Mouse (Mus musculus): ENCODE results near the gene Rnf151. TPM values are rescaled to one million over a fixed set of nuclear protein-coding genes. Genes with fewer than 3 reads are reported as not detected.

The Rnf151 gene
- 2.3 and 3.4 TPM in 2 replicates for polyA plus RNA-seq (2012; rRNA removed)

DNA sequence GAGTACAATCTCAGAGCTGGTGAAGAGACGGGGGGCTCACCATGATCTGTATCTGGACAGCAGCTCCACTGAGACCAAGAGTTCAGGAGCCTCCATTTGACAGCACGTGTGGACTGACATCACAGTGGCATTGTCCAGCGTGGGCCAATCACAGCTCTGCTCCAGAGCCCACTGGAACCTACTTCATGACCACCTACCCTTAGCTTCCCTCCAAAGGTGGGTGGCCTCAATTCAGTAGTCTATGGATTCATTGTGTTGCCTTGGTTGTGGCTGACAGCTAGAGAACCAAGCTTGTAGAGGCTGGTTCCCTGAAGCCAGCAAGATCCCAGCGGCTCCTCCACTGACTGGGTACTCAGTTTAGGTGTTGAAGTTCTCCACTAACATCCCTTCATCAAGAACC, at the start of gene Rnf151, which contains the start of gene Rps2:
Rnf151 (minus strand) TSS at position 121 of the 400 bp plus-strand sequence.
Rps2 (plus strand) TSS at position 174 of the 400 bp plus-strand sequence.
- DNase-seq (ENCODE audit: low read depth), result no peak

DNA sequence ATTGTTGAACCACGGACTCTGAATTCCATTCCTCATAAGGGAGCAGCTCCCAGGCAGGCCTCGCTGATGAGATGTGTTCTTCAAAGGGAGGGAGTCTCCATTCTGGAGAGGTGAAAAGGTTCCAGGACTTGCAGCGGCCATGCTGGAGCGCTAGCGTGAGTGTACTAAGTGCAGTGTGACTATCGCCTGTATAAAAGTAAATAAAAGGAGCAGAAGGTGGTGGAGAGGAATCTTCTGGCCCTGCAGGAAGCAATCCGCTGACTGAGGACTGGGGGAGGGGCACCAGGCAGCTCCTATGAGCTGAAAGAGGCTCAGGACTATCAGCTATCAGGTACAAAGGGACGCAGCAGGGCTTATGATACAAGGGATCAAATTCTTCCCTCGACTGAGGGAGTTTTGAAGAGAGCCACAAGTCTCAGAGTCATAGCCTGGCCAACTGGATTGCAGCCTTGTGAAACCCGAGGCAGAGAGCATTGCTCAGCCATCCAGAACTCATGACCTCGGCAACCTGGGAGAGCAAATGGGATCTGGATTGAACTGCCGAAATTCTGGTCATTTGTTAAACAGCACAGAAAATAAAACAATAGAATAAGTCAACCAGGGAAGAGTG, 48.5 kb upstream of the Rnf151 start:
- no peak for DNase-seq (ENCODE audit: low read depth)

DNA sequence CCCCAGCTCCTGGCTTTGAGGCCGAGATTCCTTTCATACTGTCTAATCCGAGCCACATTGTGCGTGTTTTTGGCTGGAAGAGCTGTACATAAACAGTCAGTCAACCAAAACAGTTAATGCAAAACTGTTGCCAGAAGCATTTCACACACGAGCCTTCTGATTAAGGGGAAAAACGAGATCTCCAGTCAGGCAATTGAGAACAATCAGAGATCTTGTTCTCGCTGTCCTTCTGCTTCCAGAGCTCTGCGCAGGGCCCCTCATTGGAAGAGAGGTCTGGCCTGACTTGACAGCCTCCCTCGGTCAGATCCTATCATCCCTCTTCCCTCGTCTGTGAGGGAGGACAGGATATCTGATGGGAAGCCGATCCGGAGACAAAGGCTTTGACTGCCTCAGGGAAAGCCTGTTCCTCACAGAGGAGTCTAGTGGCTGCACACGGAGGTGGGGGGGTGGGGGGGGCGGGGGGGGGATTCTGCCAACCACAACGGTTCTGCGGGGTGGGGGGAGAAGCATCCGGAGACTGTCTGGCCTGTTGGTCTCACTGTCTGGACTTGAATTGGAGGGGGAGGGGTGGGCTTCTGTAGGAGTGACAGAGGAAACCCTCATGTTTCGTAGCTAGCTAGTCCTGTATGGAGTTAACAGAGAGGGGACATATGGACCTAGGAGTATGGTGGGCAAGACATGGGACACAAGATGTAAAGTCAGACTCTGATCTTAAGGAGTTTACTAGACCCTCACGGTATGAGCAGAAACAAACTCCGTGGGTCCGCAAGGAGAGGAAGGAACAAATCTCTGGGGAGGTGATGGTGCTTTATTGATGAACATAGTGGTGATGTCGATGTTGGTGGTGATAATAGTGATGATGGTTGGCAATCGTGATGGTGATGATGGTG, 47.4 kb upstream of the Rnf151 start:
- DNase-seq (ENCODE audit: low read depth), result no peak

DNA sequence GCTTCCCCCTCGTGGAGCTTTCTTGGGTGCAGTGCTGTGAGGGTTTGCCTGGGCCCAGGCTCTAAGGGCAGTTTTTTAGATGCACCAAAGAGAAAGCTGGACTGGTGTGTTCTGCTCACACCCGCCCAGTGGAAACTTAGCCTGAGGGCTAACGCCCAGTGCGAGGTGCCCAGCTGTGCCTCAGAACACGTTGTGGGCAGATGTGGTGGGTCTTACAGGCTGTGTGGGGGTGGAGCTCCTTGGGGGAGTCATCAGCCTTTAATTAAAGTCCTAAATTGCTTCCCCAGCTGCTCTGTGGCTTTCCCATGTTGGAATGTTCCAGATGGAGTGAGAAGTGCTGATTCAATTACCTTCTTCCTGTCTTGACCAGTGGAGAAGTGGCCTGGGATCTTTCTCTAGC, 43.3 kb upstream of the Rnf151 start:
- DNase-seq (ENCODE audit: low read depth), result no peak

DNA sequence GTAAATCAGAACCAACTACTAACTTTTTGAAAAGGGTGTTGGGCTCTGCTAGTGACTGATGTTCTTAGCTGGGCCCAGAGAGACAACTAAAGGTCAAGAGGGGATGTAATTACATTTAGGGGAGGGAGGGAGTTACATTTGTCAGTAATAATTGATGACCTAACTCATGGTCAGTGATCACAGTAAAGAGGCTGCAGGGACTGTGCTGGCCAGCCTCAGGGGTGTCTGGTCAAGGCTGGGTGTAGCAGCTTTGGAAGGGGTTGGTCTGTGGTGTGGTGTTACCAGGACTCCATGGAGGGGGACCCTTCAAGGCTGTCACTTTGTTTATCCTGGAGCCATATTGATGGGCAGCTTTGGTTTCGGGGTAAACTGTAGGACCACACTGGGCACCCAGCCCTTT, 39.5 kb upstream of the Rnf151 start:
- no peak for DNase-seq (ENCODE audit: low read depth)

DNA sequence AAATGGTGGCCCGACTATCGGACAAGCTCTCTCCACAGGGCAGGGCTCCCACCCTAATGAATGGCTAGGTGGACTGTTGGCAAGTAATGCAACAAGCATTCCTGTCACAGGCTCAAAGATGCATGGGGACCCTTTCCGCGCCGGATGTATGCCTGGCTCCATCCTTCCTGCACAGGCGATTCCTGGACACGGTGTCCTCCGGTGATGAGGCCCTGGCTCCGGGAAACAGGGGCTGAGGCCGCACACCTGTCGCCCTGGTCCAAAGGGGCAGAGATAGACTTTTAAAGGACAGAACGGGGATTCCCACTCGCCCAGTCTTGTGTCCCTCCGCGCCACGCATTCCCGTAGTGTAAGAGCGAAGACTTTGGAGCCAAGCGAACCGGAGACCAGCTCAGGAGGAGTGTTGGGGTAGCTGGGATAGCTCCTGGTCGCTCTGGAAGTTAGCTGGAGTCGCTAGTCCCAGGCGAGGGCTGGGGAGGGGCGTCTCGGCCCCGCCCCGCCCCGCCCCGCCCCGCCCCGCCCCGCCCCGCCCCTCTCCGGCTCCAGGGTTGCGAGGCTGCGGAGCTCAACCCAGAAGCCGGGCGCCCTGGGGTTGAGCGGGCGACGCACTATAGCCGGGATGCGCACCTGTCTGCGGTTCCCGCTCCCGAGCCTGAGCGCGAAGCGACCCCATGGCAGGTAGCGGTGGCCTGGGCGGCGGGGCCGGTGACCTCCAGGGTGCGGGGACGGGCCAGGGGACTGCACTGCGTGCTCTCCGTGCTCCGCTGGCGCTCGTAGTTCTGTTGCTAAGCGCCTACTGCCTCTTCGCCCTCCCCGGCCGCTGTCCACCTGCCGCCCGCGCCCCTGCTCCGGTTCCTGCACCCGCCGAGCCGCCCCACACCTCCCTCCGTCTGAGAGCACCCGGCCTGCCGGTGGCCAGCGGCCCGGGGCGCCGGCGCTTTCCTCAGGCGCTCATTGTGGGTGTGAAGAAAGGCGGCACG, 34.8 kb upstream of the Rnf151 start, which contains the start of gene Hs3st6:
Hs3st6 (plus strand) TSS at position 574 of the 980 bp plus-strand sequence.
- no peak for DNase-seq (ENCODE audit: low read depth)

DNA sequence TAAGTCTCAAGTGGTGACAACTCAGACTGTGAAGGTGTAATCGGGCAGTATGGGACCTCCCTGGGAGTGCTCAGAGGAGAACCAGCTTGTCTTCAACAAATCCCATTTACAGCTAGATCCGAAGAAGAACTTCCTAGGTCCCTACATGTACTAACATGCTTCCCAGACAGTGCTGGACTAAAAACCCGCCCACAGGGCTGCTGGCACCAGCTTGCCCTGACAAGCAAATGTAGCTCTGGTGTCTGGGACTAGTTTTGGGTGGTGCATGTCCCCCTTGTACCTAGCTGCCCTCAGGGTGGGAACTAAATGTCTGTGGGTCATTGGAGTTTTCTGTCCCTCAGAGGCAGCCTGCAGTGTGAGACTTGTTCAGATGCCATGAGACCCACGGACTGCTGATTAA, 33.7 kb upstream of the Rnf151 start:
- DNase-seq (ENCODE audit: low read depth), result no peak

DNA sequence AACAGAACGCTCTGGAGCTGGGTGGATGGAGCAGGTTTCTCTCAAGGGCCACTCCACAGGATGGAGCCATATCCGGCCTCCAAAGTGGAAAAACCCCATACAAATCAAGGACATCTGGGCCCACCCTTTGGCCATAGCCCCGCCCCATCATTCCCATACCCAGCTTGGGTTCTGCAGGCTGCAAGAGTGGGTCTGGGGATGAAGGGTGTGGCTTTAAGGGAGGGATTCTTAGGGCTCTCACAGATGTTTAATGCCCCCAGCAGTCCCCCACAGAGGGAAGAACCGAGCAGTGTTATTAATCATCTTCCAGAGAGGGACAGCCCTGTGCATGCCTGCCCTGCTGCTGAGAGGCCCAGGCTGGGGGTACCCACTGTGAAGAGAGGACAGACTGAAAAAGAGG, 29.1 kb upstream of the Rnf151 start:
- DNase-seq (ENCODE audit: low read depth), result no peak

DNA sequence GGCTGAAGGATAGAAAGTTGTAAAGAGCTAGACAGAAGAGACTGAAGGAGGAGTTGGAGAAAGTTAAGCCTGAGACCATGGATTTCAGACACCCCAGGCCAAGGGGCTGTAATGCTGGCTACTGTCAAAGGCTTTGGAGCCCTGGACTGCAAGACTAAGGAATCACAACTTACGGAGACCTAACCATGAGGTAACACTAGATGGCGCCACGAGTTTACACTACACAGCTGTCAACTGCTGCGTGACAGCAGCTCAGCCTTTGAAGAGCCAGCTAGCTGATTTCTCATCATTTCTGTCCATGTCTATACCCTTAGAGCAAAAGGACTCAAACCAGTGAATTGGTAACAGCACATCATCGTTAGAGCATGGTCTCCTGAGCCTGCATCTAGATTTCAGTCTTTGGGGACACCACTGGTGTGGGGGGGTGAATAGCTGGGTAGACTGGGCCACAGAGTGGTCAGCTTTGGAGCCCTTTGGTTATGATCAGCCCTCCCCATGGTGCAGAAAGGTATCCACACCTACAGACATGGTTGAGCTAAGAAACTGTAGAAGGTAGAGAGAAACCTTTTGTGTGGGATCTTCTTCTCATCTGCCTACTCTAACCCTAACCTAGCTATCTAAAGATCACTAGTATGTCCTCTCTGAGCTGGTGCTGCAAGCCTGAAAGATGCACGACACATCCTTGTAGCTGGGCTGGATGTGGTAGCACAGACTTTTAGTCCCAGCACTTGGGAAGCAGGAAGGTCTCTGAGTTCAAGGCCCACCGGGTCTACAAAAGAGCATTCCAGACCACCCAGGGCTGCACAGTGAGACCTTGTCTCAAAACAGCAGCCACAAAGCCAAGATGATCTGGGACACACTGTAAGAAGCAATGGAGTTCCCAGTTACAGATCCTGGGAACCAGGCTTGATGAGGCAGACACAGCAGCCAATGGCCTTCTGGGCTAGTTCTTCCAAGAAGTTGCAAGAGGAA, 27.9 kb upstream of the Rnf151 start:
- DNase-seq (ENCODE audit: low read depth), result no peak

DNA sequence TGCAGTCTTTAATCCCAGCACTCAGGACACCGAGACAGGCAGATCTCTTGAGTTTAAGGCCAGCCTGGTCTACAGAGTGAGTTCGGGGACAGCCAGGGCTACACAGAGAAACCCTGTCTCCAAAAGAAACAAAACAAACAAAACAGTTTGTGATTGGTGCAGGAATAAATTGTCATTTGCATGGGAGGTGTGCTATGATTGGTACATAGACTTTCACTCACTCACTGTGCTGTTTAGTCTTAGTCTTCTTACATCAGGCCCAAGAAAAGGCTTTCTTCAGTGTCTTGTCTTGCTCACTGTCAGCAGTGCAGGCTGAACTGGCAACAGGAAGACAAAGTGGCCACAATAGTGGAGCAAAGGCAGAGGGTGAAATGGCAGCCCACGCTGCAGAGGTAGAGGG, 26.5 kb upstream of the Rnf151 start:
- no peak for DNase-seq (ENCODE audit: low read depth)

DNA sequence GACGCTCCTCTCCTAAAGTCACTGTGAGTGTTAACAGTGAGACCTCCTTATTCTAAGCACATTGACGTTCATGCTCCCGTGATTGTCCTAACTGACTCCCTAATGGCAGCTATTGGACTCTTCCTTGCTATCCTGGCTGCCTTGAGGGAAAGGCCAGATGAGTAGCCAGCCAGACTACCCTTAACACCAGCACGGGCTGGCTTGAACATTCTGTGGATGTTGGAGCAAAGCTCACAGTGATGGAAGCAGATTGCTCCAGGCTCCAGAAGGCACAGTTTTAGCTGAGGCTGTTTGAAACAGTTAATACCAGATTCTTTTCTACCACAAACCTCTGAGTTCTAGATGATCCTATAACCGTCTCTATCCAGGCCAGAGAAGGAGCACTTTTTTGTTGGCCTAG, 26.0 kb upstream of the Rnf151 start:
- no peak for DNase-seq (ENCODE audit: low read depth)

DNA sequence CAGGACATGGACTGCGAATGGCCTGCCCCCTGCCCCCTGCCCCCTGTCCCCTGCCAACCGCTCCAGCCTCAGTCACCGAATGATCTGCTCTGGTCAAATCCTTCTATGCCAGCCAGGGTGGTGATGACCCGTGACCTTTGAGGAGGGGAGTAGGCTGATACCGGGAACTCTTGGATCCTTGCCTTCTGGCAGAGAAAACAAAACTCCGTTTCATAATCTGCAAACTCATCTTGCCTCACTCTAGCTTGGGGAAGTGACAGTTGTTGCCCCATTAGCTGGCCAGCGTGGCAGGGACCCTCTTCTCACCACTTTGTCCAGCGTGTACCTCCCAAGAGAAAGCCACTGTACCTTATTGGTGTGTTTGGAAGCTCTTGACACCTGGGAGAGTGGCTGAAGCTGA, 24.4 kb upstream of the Rnf151 start:
- DNase-seq (ENCODE audit: low read depth), result no peak

DNA sequence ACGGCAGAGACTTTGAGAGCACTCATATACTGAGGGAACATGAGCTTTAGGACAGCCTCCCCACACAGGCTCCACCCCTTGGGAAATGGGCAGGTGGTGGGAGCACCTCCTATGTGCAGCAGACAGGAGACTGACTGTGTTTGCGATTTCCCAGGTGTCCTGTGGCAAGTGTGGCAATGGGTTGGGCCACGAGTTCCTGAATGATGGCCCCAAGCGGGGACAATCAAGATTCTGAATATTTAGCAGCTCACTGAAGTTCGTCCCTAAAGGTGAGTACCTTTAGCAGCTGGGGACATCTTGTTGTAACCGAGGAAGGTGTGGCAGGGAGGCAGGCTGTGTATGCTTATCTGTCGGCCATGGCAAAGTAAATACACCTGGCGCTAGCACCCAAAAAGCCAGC, 22.1 kb upstream of the Rnf151 start:
- DNase-seq (ENCODE audit: low read depth), result no peak

DNA sequence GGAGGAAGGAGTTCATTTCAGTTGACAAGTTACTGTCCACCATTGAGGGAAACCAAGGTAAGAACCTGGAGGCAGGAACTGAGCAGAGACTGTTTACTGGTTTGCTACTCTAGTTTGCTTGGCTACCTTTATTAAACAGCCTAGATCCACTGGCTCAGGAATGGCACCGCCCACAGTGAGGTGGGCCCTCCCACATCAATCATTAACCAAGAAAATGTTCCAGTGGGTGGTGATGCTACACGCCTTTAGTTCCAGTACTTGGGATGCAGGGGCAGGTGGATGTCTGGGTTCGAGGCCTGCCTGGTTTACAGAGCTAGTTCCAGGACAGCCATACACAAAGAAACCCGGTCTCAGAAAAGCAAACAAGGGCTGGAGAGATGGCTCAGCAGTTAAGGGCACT, 20.4 kb upstream of the Rnf151 start:
- DNase-seq (ENCODE audit: low read depth), result no peak

DNA sequence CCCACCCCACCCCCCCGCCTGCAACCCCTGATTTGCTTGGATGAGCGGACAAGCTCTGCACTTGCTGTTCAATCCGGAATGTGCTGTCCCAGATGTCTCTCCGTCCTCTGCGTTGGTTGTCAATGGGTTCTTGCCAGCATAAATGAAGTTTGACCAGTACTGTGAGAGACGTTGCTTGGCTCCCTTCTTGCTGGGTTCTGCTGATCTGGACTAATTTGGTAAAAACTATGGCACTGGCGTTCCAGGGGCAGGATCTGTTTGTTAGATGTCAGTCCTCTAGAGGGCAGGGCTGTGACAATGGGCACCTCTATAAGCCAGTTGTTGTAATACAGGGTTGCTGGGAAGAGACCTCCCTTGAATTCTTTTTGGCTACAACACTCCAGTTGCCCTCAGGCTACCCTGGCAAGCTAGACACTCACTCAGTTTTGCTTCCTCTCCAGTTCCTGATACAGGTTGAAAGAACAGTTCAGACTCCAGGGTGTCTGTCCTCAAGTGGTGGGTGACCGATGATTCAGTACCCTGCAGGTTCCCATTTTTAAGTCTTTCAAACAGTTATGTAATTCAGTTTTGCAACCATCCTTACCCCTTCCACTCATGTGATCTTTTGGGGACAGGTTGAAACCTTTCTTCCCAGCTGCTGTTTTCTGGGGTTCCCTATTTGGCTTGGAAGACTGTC, 19.4 kb upstream of the Rnf151 start:
- no peak for DNase-seq (ENCODE audit: low read depth)

DNA sequence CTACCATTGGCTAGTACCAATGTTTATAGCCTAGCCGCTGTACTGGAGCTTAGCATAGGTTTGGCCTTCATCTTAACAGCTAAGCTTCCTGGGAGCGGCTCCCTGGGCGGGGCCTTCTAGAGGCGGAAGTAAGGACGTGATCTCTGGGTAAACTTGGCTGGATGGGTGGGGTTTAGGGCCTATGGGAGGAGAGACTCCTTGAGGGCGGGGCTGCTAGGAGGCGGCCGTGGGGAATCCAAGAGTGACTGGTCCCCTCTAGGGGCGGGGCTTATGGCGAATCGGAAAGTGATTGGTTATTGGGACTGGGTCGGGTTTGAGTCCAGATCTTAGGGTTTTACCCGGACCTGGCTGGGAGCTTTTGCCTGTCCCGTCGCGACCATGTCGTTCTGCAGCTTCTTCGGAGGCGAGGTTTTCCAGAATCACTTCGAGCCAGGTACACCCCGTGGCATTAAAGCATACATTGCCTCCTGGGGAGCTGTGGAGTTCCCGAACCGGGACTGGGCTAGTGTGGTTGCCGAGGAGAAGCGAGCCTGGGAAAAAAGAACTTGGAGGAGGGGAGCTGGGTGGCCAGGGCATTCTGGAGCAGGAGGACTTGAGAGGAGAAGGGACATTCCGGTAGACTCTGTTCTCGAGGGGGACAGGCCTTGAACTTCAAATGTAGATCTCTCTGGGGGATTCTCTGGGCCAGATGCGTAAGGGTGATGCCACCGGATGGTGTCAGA, 18.6 kb upstream of the Rnf151 start, which contains the start of gene Msrb1:
Msrb1 (plus strand) TSS at position 313 of the 722 bp plus-strand sequence.
- DNase-seq (ENCODE audit: low read depth), result peak; percentile 89

DNA sequence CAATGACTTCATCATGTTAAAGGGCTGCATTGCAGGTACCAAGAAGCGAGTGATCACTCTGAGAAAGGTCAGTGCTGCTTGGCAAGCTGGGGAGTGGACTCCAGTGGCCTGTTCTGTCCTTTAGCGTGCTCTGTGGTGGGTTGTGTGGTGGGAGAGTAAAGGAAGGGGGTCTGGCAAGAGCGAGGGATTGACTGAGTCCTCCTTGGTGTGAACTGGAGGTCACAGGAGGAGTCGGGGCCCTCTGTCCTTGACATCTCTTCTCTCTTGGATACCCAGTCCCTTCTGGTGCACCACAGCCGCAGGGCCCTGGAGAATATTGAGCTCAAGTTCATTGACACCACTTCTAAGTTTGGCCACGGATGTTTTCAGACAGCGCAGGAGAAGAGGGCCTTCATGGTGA, 17.6 kb upstream of the Rnf151 start:
- no peak for DNase-seq (ENCODE audit: low read depth)

DNA sequence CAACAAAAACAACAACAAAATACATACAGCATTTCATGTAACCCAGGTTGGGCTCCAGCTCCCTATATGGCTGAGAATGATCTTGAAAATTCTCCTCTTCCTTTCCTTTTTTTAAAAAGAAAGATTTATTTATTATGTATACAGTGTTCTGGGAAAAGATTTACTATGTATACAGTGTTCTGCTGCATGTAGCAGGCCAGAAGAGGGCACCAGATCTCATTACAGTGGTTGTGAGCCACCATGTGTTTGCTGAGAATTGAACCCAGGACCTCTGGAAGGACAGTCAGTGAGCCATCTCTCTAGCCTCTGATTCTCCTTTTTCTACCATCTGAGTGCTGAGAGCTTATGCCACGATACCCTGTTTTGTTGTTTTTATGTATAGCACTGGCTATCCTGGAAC, 16.6 kb upstream of the Rnf151 start:
- DNase-seq (ENCODE audit: low read depth), result no peak

DNA sequence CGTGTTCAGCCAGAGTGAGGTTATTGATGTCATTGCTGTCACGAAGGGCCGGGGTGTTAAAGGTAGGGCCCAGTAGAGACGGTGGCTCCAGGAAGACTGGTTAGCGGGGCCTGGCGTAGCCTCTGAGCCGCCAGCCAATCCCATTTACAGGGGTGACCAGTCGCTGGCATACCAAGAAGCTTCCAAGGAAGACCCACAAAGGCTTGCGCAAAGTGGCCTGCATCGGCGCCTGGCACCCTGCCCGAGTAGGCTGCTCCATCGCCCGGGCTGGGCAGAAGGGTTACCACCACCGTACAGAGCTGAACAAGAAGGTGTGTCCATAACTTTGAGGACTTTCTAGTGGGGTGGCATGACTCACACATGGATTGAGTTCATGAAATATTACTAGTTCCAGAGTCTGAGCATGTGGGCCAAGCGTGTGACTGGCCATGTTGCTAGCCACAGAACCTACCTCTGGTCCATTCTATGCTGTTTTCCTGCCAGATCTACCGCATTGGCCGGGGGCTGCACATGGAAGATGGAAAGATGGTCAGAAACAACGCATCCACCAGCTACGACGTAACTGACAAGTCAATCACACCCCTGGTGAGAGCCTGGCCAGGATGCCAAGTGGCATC, 15.7 kb upstream of the Rnf151 start:
- DNase-seq (ENCODE audit: low read depth), result no peak
